Mouse (Mus musculus) liver, adult 2 months (tissue): ENCODE measurements around the gene Sgk2. TPM values are rescaled to one million over a fixed set of nuclear protein-coding genes. Genes with fewer than 3 reads are reported as not detected.
A peak's percentile ranks its signal among the peaks of the same experiment; 100 is the strongest.

Source experiments
- DNase-seq: peaks from one replicate; pipeline ENCODE4 v3.0.0-alpha.2; 2011; ENCODE audit warnings: low read depth, low spot score; ENCODE audit errors: extremely low read depth
- H3K27ac ChIP-seq: fragments of 200-500 bp; replicated peaks from 2 replicates; pipeline ENCODE4 v1.5.1; 2012; ENCODE audit warnings: low read depth, mild to moderate bottlenecking, control low read depth, inconsistent platforms, low read length; ENCODE audit not compliant: insufficient read depth
- H3K27me3 ChIP-seq: fragments of 200-500 bp; 2 replicates; pipeline ENCODE4 v1.6.1; 2012; ENCODE audit warnings: mild to moderate bottlenecking, moderate library complexity, low read length, inconsistent platforms; ENCODE audit not compliant: control insufficient read depth, insufficient read depth
- H3K36me3 ChIP-seq: fragments of 200-500 bp; 2 replicates; pipeline ENCODE4 v1.6.1; 2012; ENCODE audit warnings: low read length, inconsistent platforms; ENCODE audit not compliant: control insufficient read depth, insufficient read depth
- H3K4me1 ChIP-seq: fragments of 200-500 bp; 2 replicates; pipeline ENCODE4 v1.6.1; 2011; ENCODE audit warnings: low read length; ENCODE audit not compliant: control insufficient read depth, insufficient read depth
- H3K4me3 ChIP-seq: fragments of 200-500 bp; 2 replicates; pipeline ENCODE4 v1.5.1; 2011; ENCODE audit warnings: low read depth, mild to moderate bottlenecking, control low read depth, low read length, moderate library complexity; ENCODE audit not compliant: insufficient read depth
- H3K79me2 ChIP-seq: fragments of 200-500 bp; 2 replicates; pipeline ENCODE4 v1.6.1; 2012; ENCODE audit warnings: inconsistent platforms, mild to moderate bottlenecking, low read length, moderate library complexity; ENCODE audit not compliant: control insufficient read depth, insufficient read depth
- H3K9ac ChIP-seq: fragments of 200-500 bp; 2 replicates; pipeline ENCODE4 v1.6.1; 2012; ENCODE audit warnings: low read depth, mild to moderate bottlenecking, control low read depth, inconsistent platforms, low read length
- CTCF ChIP-seq: fragments of 200-500 bp; IDR thresholded peaks from 2 replicates; pipeline ENCODE4 v1.5.1; 2011; ENCODE audit warnings: low read depth, low read length, control low read depth
- POLR2A ChIP-seq: fragments of 200-500 bp; IDR thresholded peaks from 2 replicates; pipeline ENCODE4 v1.6.1; 2011; ENCODE audit warnings: low read length, control low read depth; ENCODE audit not compliant: insufficient read depth; ENCODE audit errors: extremely low read depth
- WGBS: fragments of 180-500 bp; shearing (Covaris S2); methylation state at CpG from one replicate; pipeline ENCODE4 v1.1.7; 2018; 5-methylcytosine and 5-hydroxymethylcytosine counted together
- polyA plus RNA-seq: library from polyadenylated mRNA; depleted of rRNA; stranded (reverse); fragments of >200 nt; gene quantifications from 2 replicates; pipeline ENCODE4 v1.2.3, GENCODE M21; 2012
- total RNA-seq: library from RNA; depleted of rRNA; stranded (reverse); fragments of >200 nt; gene quantifications from 2 replicates; pipeline ENCODE4 v1.2.3, GENCODE M21; 2014

Sgk2 gene
- total and polyA plus RNA-seq, 2 experiments, result 27.8 to 39.4 TPM

- no peaks in the 10 kb centered on the region for H3K79me2 ChIP-seq
- DNase-seq, result peak; percentile 79
- peak within 1 kb of the TSS; percentile 88 for H3K4me3 ChIP-seq
- peaks cover 2% of the 10 kb centered on the region; the same call in 1 of the 2 replicates for H3K4me1 ChIP-seq
- peaks cover 5% of the 10 kb centered on the region; the same call in 1 of the 2 replicates for H3K36me3 ChIP-seq
- H3K9ac ChIP-seq, result peak within 1 kb of the TSS; percentile 82
- no peaks in the 10 kb centered on the region for H3K27me3 ChIP-seq
- under 1% methylated on average over 57 of the region's 57 CpGs for WGBS
- H3K27ac ChIP-seq, result peak within 1 kb of the TSS; percentile 68
- TF ChIP-seq POLR2A (peak; percentile 52; the same call in 1 of the 2 replicates), CTCF (no peak)
Observed at GRCm38 (mm10) chr2:163016916-163017743, 30.0 kb downstream of the Sgk2 start, which contains the start of gene Ift52. Ift52 (plus strand) TSS chr2:163017354.

DNA sequence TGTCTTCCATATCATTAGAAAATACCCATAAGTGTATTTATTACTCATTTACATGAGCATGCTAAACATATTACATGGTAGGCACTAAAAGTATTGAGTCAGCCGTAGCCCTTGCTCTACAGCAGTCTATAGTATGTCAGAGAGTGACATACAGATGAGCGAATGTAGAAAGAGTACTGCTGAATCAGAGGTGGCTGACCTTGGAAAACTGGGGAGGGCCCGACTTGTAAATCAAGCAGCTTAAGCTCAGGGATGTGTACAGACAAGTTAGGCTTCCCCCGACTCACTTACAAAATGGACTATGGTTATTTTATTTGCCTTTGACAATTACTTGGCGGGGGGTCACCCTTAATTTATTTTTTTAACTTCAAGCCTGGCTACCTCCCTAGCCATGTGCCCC, 44.2 kb downstream of the Sgk2 start:
- Histone ChIP-seq H3K27ac (no peak overlapping the region), H3K27me3 (no peaks in the 10 kb centered on the region), H3K9ac (no peak overlapping the region), H3K4me1 (no peaks in the 10 kb centered on the region), H3K79me2 (no peaks in the 10 kb centered on the region), H3K36me3 (peaks cover 63% of the 10 kb centered on the region), H3K4me3 (no peak overlapping the region)
- no peak for DNase-seq
- WGBS, result 91% methylated on average over 5 of the region's 5 CpGs
- no peak for TF ChIP-seq POLR2A
- TF ChIP-seq CTCF, result no peak

DNA sequence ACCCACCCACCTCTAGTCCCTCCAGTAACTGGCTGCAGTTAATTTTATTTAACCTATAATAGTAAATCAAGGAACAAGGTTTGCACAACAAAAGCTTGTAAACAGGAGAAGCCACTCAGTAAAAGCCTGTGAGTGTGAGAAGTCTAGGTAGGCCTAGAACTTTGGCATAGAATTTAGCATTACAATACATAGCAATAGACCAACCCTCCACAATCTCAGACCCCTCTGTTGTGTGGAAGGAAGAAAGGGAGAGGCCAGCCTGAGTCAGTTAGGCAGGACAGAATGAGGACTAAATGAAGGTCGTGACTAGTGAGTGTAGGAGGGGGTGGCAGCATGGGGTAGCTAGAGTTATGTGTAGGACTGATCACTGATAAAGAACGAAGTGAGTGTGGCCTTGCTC, 44.6 kb downstream of the Sgk2 start:
- Histone ChIP-seq H3K4me1 (no peaks in the 10 kb centered on the region), H3K27ac (no peak overlapping the region), H3K4me3 (no peak overlapping the region), H3K9ac (no peak overlapping the region), H3K27me3 (no peaks in the 10 kb centered on the region), H3K79me2 (no peaks in the 10 kb centered on the region), H3K36me3 (peaks cover 59% of the 10 kb centered on the region)
- 97% methylated on average over 2 of the region's 2 CpGs for WGBS
- no peak for DNase-seq
- no peak for TF ChIP-seq POLR2A
- no peak for TF ChIP-seq CTCF

DNA sequence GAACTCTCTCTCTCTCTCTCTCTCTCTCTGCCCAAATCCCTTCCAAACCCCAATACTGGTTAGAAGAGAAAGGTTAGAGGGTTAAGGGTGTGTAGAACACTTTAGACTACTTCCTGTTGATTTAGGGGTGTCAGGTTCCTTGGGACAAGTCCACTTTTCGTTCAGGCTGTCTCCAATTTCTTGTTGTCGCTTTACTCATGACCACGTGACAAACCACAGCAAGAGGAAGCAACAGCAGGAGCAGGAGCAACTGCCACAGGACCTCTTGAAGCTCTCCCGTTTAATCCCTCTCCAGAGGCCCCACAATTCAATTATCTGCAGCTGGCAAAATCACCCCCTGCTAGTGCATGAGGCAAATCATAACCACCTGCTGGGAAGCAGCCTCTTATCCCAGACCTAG, 45.5 kb downstream of the Sgk2 start:
- no peaks in the 10 kb centered on the region for H3K4me1 ChIP-seq
- H3K27ac ChIP-seq, result no peak overlapping the region
- TF ChIP-seq CTCF (no peak), POLR2A (no peak)
- DNase-seq, result no peak
- H3K4me3 ChIP-seq, result no peak overlapping the region
- H3K36me3 ChIP-seq, result peaks cover 61% of the 10 kb centered on the region
- H3K27me3 ChIP-seq, result no peaks in the 10 kb centered on the region
- H3K9ac ChIP-seq, result no peak overlapping the region
- no peaks in the 10 kb centered on the region for H3K79me2 ChIP-seq
- 77% methylated on average over 4 of the region's 4 CpGs for WGBS

DNA sequence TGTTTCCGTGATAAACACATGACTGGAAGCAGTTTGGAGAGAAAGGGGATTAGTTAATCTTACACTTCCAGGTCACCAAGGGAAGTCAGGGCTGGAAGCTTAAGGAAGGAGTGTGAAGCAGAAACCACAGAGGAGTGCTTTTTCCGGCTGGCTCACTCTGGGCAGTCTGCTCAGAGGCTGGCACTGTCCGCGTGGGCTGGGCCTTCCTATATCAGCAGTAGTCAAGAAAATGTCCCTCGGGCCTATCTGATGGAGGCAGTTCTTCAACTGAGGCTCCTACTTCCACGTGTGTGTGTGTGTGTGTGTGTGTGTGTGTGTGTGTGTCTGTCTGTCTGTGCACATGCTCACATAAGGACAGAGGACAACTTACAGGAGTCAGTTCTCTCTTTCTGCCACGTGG, 52.8 kb downstream of the Sgk2 start:
- Histone ChIP-seq H3K27me3 (no peaks in the 10 kb centered on the region), H3K4me3 (no peak overlapping the region), H3K36me3 (peaks cover 56% of the 10 kb centered on the region), H3K27ac (no peak overlapping the region), H3K9ac (no peak overlapping the region), H3K4me1 (no peaks in the 10 kb centered on the region), H3K79me2 (no peaks in the 10 kb centered on the region)
- TF ChIP-seq POLR2A, result no peak
- 88% methylated on average over 7 of the region's 7 CpGs for WGBS
- DNase-seq, result no peak

GRCm38 (mm10) chr2:163048125-163048524, 61.0 kb downstream of the Sgk2 start:
- peaks cover 31% of the 10 kb centered on the region for H3K36me3 ChIP-seq
- no peak overlapping the region for H3K4me3 ChIP-seq
- no peaks in the 10 kb centered on the region for H3K79me2 ChIP-seq
- H3K27me3 ChIP-seq, result no peaks in the 10 kb centered on the region
- H3K4me1 ChIP-seq, result no peaks in the 10 kb centered on the region
- TF ChIP-seq CTCF, result peak; percentile 96
- TF ChIP-seq POLR2A, result no peak
- DNase-seq, result peak; percentile 54
- no peak overlapping the region for H3K9ac ChIP-seq
- no peak overlapping the region for H3K27ac ChIP-seq
- WGBS, result 2% methylated on average over 10 of the region's 10 CpGs
